Mouse (Mus musculus) forebrain, postnatal 0 days (tissue): Measurements from ENCODE around the gene Ctsa. TPM values are rescaled to one million over a fixed set of nuclear protein-coding genes. Genes with fewer than 3 reads are reported as not detected.

Source experiments
- ATAC-seq: fragments of 200-750 bp; cut with Nextera tagmentation; 2 replicates; pipeline ENCODE4 v1.8.0; 2017; ENCODE audit warnings: mild to moderate bottlenecking, moderate library complexity
- DNase-seq: peaks from one replicate; pipeline ENCODE4 v3.0.0-alpha.2; 2015
- H3K27ac ChIP-seq: fragments of 300-500 bp; sonication (generic); 2 replicates; pipeline ENCODE4 v1.5.1; 2014; ENCODE audit warnings: low read depth, mild to moderate bottlenecking, antibody characterized with exemption, low read length, moderate library complexity, mixed read lengths
- H3K27me3 ChIP-seq: fragments of 300-500 bp; sonication (generic); 2 replicates; pipeline ENCODE4 v1.6.1; 2014; ENCODE audit warnings: mild to moderate bottlenecking, low read length, mixed read lengths; ENCODE audit not compliant: insufficient read depth
- H3K36me3 ChIP-seq: fragments of 300-500 bp; sonication (generic); 2 replicates; pipeline ENCODE4 v1.6.1; 2014; ENCODE audit warnings: mild to moderate bottlenecking, moderate library complexity; ENCODE audit not compliant: insufficient read depth
- H3K4me1 ChIP-seq: fragments of 300-500 bp; sonication (generic); 2 replicates; pipeline ENCODE4 v1.6.1; 2014; ENCODE audit warnings: antibody characterized with exemption; ENCODE audit not compliant: insufficient read depth
- H3K4me2 ChIP-seq: fragments of 300-500 bp; sonication (generic); 2 replicates; pipeline ENCODE4 v1.6.1; 2014; ENCODE audit warnings: low read depth, mild to moderate bottlenecking, moderate library complexity
- H3K4me3 ChIP-seq: fragments of 300-500 bp; sonication (generic); 2 replicates; pipeline ENCODE4 v1.5.1; 2014; ENCODE audit warnings: low read depth, low read length, mixed read lengths
- H3K9ac ChIP-seq: fragments of 300-500 bp; sonication (generic); 2 replicates; pipeline ENCODE4 v1.6.1; 2014; ENCODE audit warnings: mild to moderate bottlenecking
- H3K9me3 ChIP-seq: fragments of 300-500 bp; sonication (generic); 2 replicates; pipeline ENCODE4 v1.6.1; 2016; ENCODE audit warnings: low read length
- CTCF ChIP-seq: sonication (generic); IDR thresholded peaks from 2 replicates; pipeline ENCODE4 v1.5.1; 2016; ENCODE audit warnings: antibody characterized with exemption, control low read depth, low read depth
- WGBS: fragments of 180-500 bp; shearing (Covaris S2); extraction: QIAGEN DNeasy Blood & Tissue Kit; methylation state at CpG from one replicate; pipeline ENCODE4 v1.1.7; 2014; 5-methylcytosine and 5-hydroxymethylcytosine counted together
- polyA plus RNA-seq: library from polyadenylated mRNA; unstranded; fragments of >200 nt; fragmentation: Nextera tagmentation; extraction: Ambion mirVana; gene quantifications from 2 replicates; pipeline ENCODE4 v1.2.1, GENCODE M21; 2015
- total RNA-seq: library from RNA; depleted of rRNA; stranded (reverse); fragments of >200 nt; gene quantifications from 2 replicates; pipeline ENCODE4 v1.2.3, GENCODE M21; 2014

Ctsa gene
- total and polyA plus RNA-seq, 2 experiments from 2014 or later = 93.8 to 95.3 TPM

- Histone ChIP-seq H3K27me3 (no peaks in the 10 kb centered on the region), H3K9ac (peak overlapping the region; percentile 100), H3K9me3 (no peaks in the 10 kb centered on the region), H3K4me2 (peak overlapping the region; percentile 94), H3K4me3 (peak overlapping the region; percentile 94), H3K4me1 (peaks cover 15% of the 10 kb centered on the region), H3K36me3 (peaks cover 11% of the 10 kb centered on the region), H3K27ac (peak overlapping the region; percentile 100)
- 0 out of 2 replicates have a peak, but pooled peaks have one; percentile 11 for TF ChIP-seq CTCF
- 1% methylated on average over 28 of the region's 28 CpGs for WGBS
- DNase-seq (peak; percentile 55), ATAC-seq (peak; percentile 28)
Measured at GRCm38 (mm10) chr2:164878509-164879227, 46.0 kb downstream of the Ctsa start.

GRCm38 (mm10) chr2:164879228-164879567 is 46.5 kb downstream of the Ctsa start, which contains the start of gene Pcif1:
Gene Pcif1 (plus strand): TSS chr2:164879304.
- H3K36me3 ChIP-seq = peaks cover 16% of the 10 kb centered on the region
- ATAC-seq (peak; percentile 93), DNase-seq (peak; percentile 96)
- H3K4me1 ChIP-seq = peaks cover 15% of the 10 kb centered on the region
- H3K4me3 ChIP-seq = peak within 1 kb of the TSS; percentile 94
- WGBS = under 1% methylated on average over 37 of the region's 40 CpGs
- H3K9ac ChIP-seq = peak within 1 kb of the TSS; percentile 100
- H3K4me2 ChIP-seq = peak within 1 kb of the TSS; percentile 94
- H3K9me3 ChIP-seq = no peaks in the 10 kb centered on the region
- TF ChIP-seq CTCF = peak; percentile 43
- H3K27ac ChIP-seq = peak within 1 kb of the TSS; percentile 100
- H3K27me3 ChIP-seq = no peaks in the 10 kb centered on the region

GRCm38 (mm10) chr2:164879568-164880277 is 47.0 kb downstream of the Ctsa start:
- H3K27me3 ChIP-seq = no peaks in the 10 kb centered on the region
- ATAC-seq (peak; percentile 94), DNase-seq (peak; percentile 99)
- peak overlapping the region; percentile 94 for H3K4me3 ChIP-seq
- H3K27ac ChIP-seq = peak overlapping the region; percentile 100
- H3K4me2 ChIP-seq = peak overlapping the region; percentile 94
- peaks cover 19% of the 10 kb centered on the region for H3K36me3 ChIP-seq
- peak overlapping the region; percentile 100 for H3K9ac ChIP-seq
- H3K4me1 ChIP-seq = peaks cover 15% of the 10 kb centered on the region
- WGBS = 3% methylated on average over 64 of the region's 72 CpGs
- no peak for TF ChIP-seq CTCF
- H3K9me3 ChIP-seq = no peaks in the 10 kb centered on the region

GRCm38 (mm10) chr2:164882619-164883018 is 49.9 kb downstream of the Ctsa start:
- Histone ChIP-seq H3K27ac (no peak overlapping the region), H3K4me1 (peaks cover 15% of the 10 kb centered on the region), H3K4me2 (no peak overlapping the region), H3K9me3 (no peaks in the 10 kb centered on the region), H3K4me3 (no peak overlapping the region), H3K9ac (no peak overlapping the region), H3K36me3 (peaks cover 48% of the 10 kb centered on the region), H3K27me3 (no peaks in the 10 kb centered on the region)
- no peak for TF ChIP-seq CTCF
- ATAC-seq (no peak), DNase-seq (no peak)
- WGBS = 43% methylated on average over 9 of the region's 9 CpGs

GRCm38 (mm10) chr2:164885788-164886187 is 53.1 kb downstream of the Ctsa start:
- Histone ChIP-seq H3K4me2 (no peak overlapping the region), H3K4me3 (no peak overlapping the region), H3K27me3 (no peaks in the 10 kb centered on the region), H3K36me3 (peaks cover 79% of the 10 kb centered on the region), H3K9ac (no peak overlapping the region), H3K4me1 (peaks cover 1% of the 10 kb centered on the region), H3K9me3 (no peaks in the 10 kb centered on the region), H3K27ac (0 out of 2 replicates have a peak overlapping the region, but pooled peaks have one; percentile 10)
- TF ChIP-seq CTCF = no peak
- WGBS = 31% methylated on average over 7 of the region's 7 CpGs
- peak; percentile 38 for ATAC-seq
- peak; percentile 72 for DNase-seq

GRCm38 (mm10) chr2:164886617-164887016 is 53.9 kb downstream of the Ctsa start:
- TF ChIP-seq CTCF = no peak
- no peak for ATAC-seq
- Histone ChIP-seq H3K9me3 (no peaks in the 10 kb centered on the region), H3K4me2 (no peak overlapping the region), H3K4me3 (no peak overlapping the region), H3K9ac (no peak overlapping the region), H3K36me3 (peaks cover 88% of the 10 kb centered on the region), H3K27ac (no peak overlapping the region), H3K27me3 (no peaks in the 10 kb centered on the region), H3K4me1 (no peaks in the 10 kb centered on the region)
- DNase-seq = no peak
- 90% methylated on average over 10 of the region's 10 CpGs for WGBS

- no peak for TF ChIP-seq CTCF
- no peak overlapping the region for H3K4me2 ChIP-seq
- DNase-seq (no peak), ATAC-seq (no peak)
- no peak overlapping the region for H3K4me3 ChIP-seq
- peaks cover 98% of the 10 kb centered on the region for H3K36me3 ChIP-seq
- H3K9me3 ChIP-seq = no peaks in the 10 kb centered on the region
- no peak overlapping the region for H3K27ac ChIP-seq
- no peak overlapping the region for H3K9ac ChIP-seq
- H3K4me1 ChIP-seq = no peaks in the 10 kb centered on the region
- WGBS = 85% methylated on average over 12 of the region's 12 CpGs
- no peaks in the 10 kb centered on the region for H3K27me3 ChIP-seq
Measured at GRCm38 (mm10) chr2:164888996-164889395, 56.3 kb downstream of the Ctsa start.
